Mouse (Mus musculus): ENCODE measurements at regions not wholly inside any gene's neighbourhood (a gene's known extent, or its start where the extent isn't known, plus 50 kb on each side); places are given as distances from the start of the nearest gene placed in this dataset.

DNA sequence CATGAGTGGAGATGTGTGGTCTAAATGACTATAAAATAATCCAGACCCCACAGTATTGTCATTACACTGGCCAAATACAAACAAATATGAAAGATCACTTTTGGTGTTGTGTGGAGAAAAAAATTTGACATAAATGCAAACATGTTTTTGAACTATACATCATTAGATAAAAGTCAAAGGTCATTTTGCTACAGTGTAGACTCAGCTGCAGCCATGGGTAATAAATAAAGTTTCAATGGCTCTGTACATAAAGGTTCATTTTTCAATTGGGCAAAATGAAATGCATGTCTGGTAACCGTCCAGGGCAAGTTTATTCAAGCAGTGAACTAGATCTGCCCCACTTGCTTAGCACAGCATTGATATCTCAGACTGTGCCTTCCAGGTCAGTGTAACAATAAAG is 144.8 kb downstream of the Kctd12 start:
- TF ChIP-seq POLR2A (IDR thresholded peaks at IDR 0.05; ENCODE audit: control insufficient read depth, extremely low read depth, insufficient read depth, low read length, poor library complexity): no peak
- TF ChIP-seq CTCF (IDR thresholded peaks at IDR 0.05; ENCODE audit: borderline replicate concordance, control insufficient read depth, extremely low read depth, insufficient read depth, low read length, poor library complexity): no peak
- WGBS: 94% methylated on average over 1 of the region's 1 CpGs

DNA sequence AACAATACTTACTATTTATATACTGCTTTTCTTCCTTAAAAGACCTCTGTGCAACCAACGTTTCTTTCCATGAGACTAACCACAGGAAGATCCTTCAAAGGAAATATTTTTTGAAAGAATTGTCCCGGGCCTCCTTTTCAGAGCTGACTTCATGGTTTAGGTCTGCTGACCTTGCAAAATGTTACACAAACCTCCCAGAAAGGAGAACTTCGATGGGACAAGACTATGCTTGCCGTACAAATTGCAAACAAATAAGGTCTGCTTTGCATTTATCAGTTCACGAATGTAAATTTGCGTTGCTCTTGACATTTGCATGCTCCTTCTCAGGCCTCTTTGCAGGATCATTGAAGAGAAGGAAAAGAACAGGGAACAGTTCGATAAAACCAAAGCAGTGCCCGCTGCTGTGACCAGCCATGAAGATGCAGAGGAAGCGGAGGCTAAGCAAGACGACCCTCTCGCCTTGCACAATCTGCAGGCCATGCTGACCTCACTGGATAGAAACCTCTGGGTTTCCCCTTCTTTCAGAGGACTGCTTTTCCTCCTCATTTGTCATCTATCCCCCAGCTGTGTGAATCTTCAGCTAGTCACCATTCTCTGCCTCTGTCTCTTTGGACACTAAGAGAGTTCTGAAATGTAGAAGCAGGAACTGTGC is 147.2 kb downstream of the Kctd12 start:
- Histone ChIP-seq H3K36me3 (ENCODE audit: control insufficient read depth, insufficient read depth, low read length) (no peaks in the 10 kb centered on the region), H3K27me3 (ENCODE audit: control insufficient read depth, insufficient read depth, low read length) (no peaks in the 10 kb centered on the region), H3K4me3 (ENCODE audit: control insufficient read depth, insufficient read depth, low read length) (no peak overlapping the region), H3K27ac (ENCODE audit: control insufficient read depth, insufficient read depth, low read length) (no peak overlapping the region), H3K4me1 (replicated peaks; ENCODE audit: control insufficient read depth, insufficient read depth, low read length) (peaks cover 7% of the 10 kb centered on the region; the same call in 1 of the 2 replicates)
- TF ChIP-seq CTCF (IDR thresholded peaks at IDR 0.05; ENCODE audit: borderline replicate concordance, control insufficient read depth, extremely low read depth, insufficient read depth, low read length, poor library complexity) (no peak), POLR2A (IDR thresholded peaks at IDR 0.05; ENCODE audit: control insufficient read depth, extremely low read depth, insufficient read depth, low read length, poor library complexity) (no peak)
- DNase-seq: no peak
- WGBS: 39% methylated on average over 11 of the region's 11 CpGs

More for the DNA sequence above, 144.8 kb downstream of the Kctd12 start:
- H3K27ac ChIP-seq (ENCODE audit: control insufficient read depth, insufficient read depth, low read length): no peak overlapping the region
- no peak for DNase-seq
- H3K4me1 ChIP-seq (replicated peaks; ENCODE audit: control insufficient read depth, insufficient read depth, low read length): 0 out of 2 replicates have a peak, but pooled peaks cover 5% of the 10 kb centered on the region
- H3K36me3 ChIP-seq (ENCODE audit: control insufficient read depth, insufficient read depth, low read length): no peaks in the 10 kb centered on the region
- H3K4me3 ChIP-seq (ENCODE audit: control insufficient read depth, insufficient read depth, low read length): no peak overlapping the region
- H3K27me3 ChIP-seq (ENCODE audit: control insufficient read depth, insufficient read depth, low read length): no peaks in the 10 kb centered on the region

DNA sequence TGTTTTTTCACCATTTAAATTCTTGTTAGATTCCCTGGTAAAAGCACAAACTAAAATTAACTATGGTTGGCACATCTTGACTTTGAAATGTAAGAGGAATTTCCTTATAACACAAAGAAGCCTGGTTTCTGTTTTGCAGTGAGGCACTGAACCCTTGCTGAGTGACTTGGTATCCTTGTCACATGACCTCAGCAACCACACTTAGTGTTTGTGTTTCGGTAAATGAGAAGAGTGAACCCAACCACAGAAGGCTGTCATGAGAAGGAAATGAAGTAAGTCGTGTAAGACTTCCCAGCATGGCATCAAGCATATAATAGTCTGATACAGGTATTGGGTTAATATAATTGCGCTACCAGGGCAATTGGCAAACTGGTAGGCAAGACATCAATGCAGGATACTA is 154.0 kb downstream of the Kctd12 start:
- H3K27me3 ChIP-seq (ENCODE audit: control insufficient read depth, insufficient read depth, low read length): no peaks in the 10 kb centered on the region
- TF ChIP-seq CTCF (IDR thresholded peaks at IDR 0.05; ENCODE audit: borderline replicate concordance, control insufficient read depth, extremely low read depth, insufficient read depth, low read length, poor library complexity) (no peak), POLR2A (IDR thresholded peaks at IDR 0.05; ENCODE audit: control insufficient read depth, extremely low read depth, insufficient read depth, low read length, poor library complexity) (no peak)
- DNase-seq: no peak
- WGBS: 35% methylated on average over 3 of the region's 3 CpGs
- H3K36me3 ChIP-seq (ENCODE audit: control insufficient read depth, insufficient read depth, low read length): no peaks in the 10 kb centered on the region
- H3K27ac ChIP-seq (ENCODE audit: control insufficient read depth, insufficient read depth, low read length): no peak overlapping the region
- H3K4me3 ChIP-seq (ENCODE audit: control insufficient read depth, insufficient read depth, low read length): no peak overlapping the region
- H3K4me1 ChIP-seq (replicated peaks; ENCODE audit: control insufficient read depth, insufficient read depth, low read length): peaks cover 6% of the 10 kb centered on the region

DNA sequence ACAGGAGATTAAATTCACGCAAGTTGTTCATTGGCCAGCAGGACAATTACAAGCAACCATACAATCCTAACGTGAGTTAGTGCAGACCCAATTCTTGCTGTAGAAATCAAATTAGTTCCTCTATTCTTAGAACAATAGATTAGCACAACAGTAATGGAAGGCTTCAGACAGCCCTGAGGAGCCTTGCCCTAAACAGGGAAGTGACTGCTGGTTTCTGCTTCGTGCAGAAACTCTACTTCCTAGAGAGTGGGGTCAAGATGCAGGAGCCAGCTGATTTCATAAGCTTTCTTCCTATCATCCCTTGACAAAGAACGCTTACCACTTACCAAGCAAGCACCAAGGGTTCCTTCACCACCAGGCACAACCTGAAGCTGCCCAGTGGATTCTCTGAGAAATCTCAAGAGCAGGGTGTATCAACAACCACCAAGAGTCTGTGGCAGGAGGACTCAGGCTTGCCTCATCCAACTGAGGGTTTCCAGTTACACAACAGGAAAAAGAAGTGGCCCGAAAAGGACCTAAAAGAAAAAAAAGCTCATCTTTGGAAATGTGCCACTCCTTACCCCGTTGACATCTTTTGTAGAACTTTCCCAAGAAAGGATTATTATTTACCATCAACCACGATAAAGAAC is 154.6 kb downstream of the Kctd12 start:
- TF ChIP-seq POLR2A (IDR thresholded peaks at IDR 0.05; ENCODE audit: control insufficient read depth, extremely low read depth, insufficient read depth, low read length, poor library complexity): no peak
- no peak for TF ChIP-seq CTCF (IDR thresholded peaks at IDR 0.05; ENCODE audit: borderline replicate concordance, control insufficient read depth, extremely low read depth, insufficient read depth, low read length, poor library complexity)
- no peak overlapping the region for H3K4me3 ChIP-seq (ENCODE audit: control insufficient read depth, insufficient read depth, low read length)
- H3K27me3 ChIP-seq (ENCODE audit: control insufficient read depth, insufficient read depth, low read length): no peaks in the 10 kb centered on the region
- WGBS: 54% methylated on average over 7 of the region's 7 CpGs
- DNase-seq: no peak
- H3K27ac ChIP-seq (ENCODE audit: control insufficient read depth, insufficient read depth, low read length): no peak overlapping the region
- peaks cover 6% of the 10 kb centered on the region for H3K4me1 ChIP-seq (replicated peaks; ENCODE audit: control insufficient read depth, insufficient read depth, low read length)
- H3K36me3 ChIP-seq (ENCODE audit: control insufficient read depth, insufficient read depth, low read length): no peaks in the 10 kb centered on the region

DNA sequence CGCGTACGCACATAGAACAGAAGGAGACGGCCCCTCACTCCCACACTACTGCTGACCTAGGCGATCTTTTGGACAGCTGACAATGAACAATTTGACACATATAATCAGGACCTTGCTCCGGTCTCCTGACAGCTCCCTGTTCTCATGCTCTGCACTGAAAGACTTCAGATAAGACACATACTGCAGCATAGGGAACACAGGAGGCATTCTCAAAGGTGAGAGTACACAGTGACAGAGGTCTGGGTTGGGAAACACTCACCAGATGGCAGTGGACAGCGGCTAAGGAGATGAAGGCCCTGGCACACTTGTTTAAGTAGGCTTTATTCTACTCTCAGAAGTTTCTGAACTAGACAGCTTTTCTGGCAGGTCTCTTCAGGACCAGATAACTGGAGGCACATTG is 156.9 kb downstream of the Kctd12 start:
- WGBS: 98% methylated on average over 7 of the region's 7 CpGs
- Histone ChIP-seq H3K4me3 (ENCODE audit: control insufficient read depth, insufficient read depth, low read length) (no peak overlapping the region), H3K27me3 (ENCODE audit: control insufficient read depth, insufficient read depth, low read length) (no peaks in the 10 kb centered on the region), H3K4me1 (replicated peaks; ENCODE audit: control insufficient read depth, insufficient read depth, low read length) (peaks cover 3% of the 10 kb centered on the region), H3K36me3 (ENCODE audit: control insufficient read depth, insufficient read depth, low read length) (no peaks in the 10 kb centered on the region), H3K27ac (ENCODE audit: control insufficient read depth, insufficient read depth, low read length) (no peak overlapping the region)
- DNase-seq: no peak
- TF ChIP-seq POLR2A (IDR thresholded peaks at IDR 0.05; ENCODE audit: control insufficient read depth, extremely low read depth, insufficient read depth, low read length, poor library complexity): no peak
- no peak for TF ChIP-seq CTCF (IDR thresholded peaks at IDR 0.05; ENCODE audit: borderline replicate concordance, control insufficient read depth, extremely low read depth, insufficient read depth, low read length, poor library complexity)

DNA sequence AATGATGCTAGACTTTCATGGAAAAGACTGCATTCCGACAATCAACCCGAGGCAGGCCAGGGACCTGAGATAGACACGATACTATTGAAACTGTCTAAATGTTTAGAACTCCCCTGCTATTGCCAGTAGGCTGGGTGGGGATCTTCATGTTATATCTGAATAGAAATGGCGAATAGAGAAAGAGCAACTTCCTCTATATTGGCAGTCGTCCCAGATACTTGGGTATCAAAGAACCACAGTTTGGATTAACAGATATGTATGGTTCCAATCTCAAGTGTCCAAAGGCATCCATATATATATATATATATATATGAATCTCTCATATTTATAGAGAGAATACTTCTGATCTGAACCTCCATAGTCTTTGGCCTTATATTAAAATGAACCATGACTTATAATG is 161.8 kb downstream of the Kctd12 start:
- no peak for DNase-seq
- no peaks in the 10 kb centered on the region for H3K36me3 ChIP-seq (ENCODE audit: control insufficient read depth, insufficient read depth, low read length)
- no peaks in the 10 kb centered on the region for H3K27me3 ChIP-seq (ENCODE audit: control insufficient read depth, insufficient read depth, low read length)
- WGBS: 87% methylated on average over 5 of the region's 5 CpGs
- TF ChIP-seq CTCF (IDR thresholded peaks at IDR 0.05; ENCODE audit: borderline replicate concordance, control insufficient read depth, extremely low read depth, insufficient read depth, low read length, poor library complexity) (no peak), POLR2A (IDR thresholded peaks at IDR 0.05; ENCODE audit: control insufficient read depth, extremely low read depth, insufficient read depth, low read length, poor library complexity) (no peak)
- H3K4me1 ChIP-seq (replicated peaks; ENCODE audit: control insufficient read depth, insufficient read depth, low read length): no peaks in the 10 kb centered on the region
- H3K4me3 ChIP-seq (ENCODE audit: control insufficient read depth, insufficient read depth, low read length): no peak overlapping the region
- H3K27ac ChIP-seq (ENCODE audit: control insufficient read depth, insufficient read depth, low read length): no peak overlapping the region

Measured in thymus, adult 2 months (tissue).